Mouse (Mus musculus): ENCODE results near the gene Tex14.
"Not testable (repeated sequence)": the region's sequence is repeated elsewhere in the genome, so short reads cannot be mapped to it uniquely, and the experiment has no call there.

GRCm38 (mm10) chr11:87413412-87413811, 8.5 kb downstream of the Tex14 start:
- TF ChIP-seq CTCF (IDR thresholded peaks at IDR 0.05; ENCODE audit: control insufficient read depth, insufficient read depth, insufficient read length): peak; percentile 1
- not testable (repeated sequence) for TF ChIP-seq CEBPB (IDR thresholded peaks at IDR 0.05; ENCODE audit: low read depth)

All from C2C12 (cell line).